Mouse (Mus musculus): ENCODE measurements around the gene Gpc2.

The Gpc2 gene

DNA sequence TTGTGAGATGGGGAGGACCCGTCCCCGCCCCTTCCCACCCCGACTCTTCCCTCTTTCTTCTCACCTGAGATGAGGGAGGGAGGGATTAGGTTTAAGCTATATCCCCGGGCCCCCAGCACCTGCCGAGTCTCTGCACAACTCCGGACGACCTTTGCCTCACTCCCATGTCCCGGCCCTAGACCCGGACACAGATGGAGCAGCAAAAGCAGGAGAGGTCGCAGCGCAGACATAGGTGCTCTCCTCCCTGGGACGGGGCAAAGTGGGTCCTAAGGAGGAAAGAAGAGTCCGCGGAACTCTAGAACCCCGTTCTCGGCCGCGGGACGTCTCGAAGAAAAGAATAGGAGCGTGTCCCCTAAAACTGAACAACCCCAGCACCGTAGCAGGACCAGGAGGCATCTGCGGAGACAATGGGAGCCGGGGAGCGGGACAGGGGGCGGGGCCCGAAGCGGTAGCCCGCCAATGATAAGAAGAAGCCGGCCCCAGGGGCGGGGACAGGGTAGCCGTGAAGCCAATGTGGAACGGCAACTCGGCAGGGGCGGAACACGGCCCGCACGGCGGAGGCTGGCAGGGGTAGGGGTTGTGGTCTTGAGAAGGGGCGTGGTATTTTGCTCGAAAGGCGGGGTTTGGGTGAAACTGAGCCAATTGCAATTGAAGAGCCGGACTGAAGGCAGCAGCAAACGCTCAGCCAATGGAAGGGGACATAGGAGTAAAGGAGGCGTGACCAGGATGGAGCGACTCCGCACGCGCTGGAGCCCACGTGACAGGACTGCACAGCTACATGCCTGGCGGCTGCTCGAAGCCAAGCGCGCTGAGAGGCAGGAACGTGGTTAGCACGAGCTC, at the start of gene Gpc2, which contains the start of the genes Gm43720 and Stag3:
Gpc2 (minus strand) TSS at position 421 of the 840 bp plus-strand sequence.
Gm43720 (minus strand) TSS at position 374 of the 840 bp plus-strand sequence.
Stag3 (plus strand) TSS at position 656 of the 840 bp plus-strand sequence.
- peak; percentile 93 for DNase-seq

DNA sequence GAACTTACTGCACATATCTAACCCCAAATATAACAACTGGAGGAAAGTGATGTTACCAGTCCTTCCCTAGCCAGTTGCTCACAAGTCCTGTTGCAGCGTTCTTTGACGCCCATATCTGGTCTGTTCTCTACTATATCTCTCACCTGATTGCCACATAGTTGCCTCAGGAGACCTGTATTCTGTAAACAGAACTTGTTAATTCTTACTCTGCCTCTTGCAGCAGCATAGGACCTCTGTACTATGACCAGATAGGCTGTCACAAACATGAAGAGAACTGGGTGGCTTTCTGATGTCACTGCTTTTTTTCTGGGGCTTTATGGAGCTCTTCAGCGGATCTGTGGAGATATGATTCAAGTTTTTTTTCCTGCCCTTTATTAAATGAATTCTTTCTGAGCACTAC, 33.0 kb upstream of the Gpc2 start:
- no peak for DNase-seq

DNA sequence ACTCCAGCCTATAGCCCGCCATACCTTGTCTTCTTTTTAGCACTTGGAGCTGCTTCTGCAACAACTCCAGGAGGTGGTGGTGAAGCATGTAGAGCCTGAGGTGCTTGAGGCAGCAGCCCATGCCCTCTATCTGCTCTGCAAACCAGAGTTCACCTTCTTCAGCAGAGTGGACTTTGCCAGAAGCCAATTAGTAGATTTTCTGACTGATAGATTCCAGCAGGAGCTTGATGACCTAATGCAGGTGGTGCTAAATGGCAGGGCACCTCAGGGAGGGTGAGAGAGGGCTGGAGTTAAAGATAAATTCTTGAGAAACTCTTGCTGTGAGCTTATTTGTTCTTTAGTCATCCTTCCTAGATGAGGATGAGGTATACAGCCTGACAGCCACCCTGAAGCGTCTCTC, 19.8 kb upstream of the Gpc2 start:
- DNase-seq = no peak

DNA sequence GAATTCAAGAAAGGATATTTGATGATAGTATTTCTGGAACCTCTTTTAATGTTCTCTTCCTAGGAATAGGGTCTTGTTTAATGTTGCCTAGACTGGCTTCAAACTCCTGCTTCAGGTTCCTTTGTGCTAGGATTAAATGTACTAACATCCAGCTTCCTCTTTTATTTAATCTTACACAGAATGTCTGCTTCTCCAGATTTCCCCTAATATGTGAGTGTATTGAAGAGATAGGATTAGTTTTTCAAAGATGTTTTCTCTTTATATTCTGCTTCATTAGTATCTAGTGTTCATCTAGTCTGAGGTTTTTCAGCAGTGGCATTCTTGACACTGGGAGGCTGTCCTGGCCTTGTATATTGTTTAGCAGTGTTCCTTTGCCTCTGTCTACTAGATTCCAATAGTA, 14.4 kb upstream of the Gpc2 start:
- DNase-seq = no peak

DNA sequence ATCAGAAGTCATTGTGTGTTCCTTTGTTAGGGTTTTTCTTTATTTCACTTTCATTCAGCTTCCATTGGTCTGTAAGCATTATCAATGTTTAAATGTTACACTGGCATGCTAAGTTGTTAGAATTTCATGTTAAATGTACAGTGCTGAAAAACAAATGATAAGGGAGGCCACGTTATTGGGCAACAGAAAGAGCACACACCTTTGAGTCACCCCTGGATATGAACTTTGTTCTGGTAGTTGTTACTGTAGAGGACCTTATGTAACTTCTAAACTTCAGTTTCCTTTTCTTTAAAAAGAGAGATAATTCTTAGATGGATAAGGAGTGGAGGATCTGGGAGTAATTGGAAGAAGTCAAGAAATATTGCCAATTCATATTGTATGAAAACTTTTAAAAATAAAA, 11.8 kb upstream of the Gpc2 start:
- no peak for DNase-seq

DNA sequence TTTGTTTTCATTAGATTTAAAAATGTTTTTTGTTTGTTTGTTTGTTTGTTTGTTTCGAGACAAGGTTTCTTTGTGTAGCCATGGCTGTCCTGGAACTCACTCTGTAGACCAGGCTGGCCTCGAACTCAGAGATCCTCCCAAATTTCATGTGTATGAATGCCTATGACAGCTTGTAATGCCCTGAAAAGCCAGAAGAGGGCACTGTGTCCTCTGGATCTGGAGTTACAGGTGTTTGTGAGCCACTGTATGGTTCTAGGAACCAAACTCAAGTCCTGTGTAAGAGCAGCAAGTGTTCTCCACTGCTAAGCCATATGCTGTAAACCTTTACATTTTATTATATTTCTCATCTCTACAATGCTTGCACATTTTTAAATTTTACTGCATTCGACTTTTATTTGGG, 8.1 kb upstream of the Gpc2 start:
- DNase-seq = peak; percentile 36

DNA sequence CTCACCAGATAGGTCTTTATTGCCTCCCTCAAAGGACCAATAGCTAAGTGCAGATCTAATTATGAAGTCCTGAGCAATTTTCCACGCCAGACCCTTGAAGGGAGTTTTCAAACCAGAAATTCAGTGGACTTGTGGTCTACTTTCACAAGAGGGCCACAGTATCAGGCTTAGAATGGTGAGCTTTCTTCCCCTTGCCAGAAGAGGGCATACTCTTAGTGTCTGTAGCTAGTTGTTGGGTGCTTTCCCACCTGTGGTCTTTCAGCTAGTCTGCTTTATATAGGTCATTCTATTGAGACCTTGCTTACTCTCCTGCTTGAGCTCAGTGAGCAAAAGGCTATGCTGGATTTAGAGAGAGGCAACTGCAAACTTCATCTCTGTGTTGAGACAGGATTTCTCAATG, 3.7 kb upstream of the Gpc2 start:
- DNase-seq = no peak

DNA sequence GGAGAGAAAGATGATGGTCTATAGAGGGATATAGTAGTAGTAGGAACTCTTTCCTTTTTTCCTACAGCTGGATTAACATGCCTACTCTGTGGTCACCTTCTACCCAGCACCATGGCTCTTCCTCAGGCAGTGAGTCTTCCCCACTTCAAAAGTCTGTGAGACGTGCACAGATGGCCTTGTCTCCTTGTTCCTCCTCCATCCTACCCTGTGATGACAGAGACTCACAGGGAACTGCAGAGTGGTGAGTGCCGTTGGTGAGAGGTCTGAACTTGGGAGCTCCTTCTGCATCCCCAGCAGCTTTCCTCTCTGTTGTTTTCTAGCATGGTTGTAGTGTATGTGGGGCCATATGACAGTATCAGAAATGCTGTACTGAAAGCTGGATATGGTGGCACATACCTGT, 2.0 kb upstream of the Gpc2 start:
- DNase-seq = no peak

DNA sequence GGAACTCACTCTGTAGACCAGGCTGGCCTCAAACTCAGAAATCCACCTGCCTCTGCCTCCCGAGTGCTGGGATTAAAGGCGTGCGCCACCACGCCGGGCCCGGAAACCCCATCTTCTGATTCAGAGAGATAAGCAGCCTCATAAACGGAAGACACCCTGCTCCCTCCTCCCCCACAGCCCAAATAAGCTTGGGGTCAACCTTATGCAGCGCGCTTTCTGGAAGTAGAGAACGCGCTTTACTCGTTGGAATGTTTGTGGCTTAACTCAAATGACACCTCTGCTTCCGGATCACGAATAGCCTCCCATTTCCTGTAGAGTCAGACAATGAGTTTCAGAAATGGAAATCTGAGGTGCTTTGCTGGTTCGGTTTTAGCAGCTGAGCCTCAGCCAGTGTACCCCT, 1.0 kb upstream of the Gpc2 start:
- no peak for DNase-seq

DNA sequence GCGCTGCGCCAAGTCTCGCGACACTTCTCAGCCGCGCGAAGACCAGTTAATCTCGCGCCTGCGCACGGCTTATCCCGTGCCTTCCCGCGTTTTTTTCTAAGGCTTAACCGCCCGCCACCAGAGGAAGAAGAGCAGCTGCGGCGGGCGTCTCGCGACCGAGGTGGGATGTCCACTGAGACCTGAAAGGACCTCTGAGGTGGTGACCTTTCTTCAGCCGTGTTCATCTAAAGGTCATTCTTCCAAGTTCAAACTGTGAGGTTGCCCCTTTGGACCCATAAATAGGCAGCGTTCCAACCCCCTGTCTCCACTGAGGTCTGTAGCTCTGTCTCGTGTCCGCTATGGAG, 592 bp upstream of the Gpc2 start:
- DNase-seq = no peak

DNA sequence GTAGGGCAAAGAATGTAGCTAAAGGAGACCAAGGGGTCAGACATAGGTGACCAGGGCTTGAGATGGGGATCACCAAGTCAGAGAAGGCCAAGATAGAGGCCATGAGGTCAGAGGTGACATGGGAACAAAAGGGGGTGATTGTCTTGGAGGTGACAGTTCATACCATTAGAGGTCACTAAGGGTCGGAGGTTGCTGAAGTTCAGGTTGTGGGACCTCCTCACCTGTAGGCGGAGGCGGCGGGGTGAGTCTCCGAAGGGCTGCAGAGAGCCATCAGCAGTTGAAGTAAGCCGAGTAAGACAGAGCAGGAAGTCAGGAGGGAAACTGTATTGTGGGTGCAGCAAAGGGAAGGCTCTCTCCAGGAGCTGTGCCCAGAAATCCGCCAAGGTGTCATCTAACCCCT, 1.8 kb downstream of the Gpc2 start:
- DNase-seq = no peak

DNA sequence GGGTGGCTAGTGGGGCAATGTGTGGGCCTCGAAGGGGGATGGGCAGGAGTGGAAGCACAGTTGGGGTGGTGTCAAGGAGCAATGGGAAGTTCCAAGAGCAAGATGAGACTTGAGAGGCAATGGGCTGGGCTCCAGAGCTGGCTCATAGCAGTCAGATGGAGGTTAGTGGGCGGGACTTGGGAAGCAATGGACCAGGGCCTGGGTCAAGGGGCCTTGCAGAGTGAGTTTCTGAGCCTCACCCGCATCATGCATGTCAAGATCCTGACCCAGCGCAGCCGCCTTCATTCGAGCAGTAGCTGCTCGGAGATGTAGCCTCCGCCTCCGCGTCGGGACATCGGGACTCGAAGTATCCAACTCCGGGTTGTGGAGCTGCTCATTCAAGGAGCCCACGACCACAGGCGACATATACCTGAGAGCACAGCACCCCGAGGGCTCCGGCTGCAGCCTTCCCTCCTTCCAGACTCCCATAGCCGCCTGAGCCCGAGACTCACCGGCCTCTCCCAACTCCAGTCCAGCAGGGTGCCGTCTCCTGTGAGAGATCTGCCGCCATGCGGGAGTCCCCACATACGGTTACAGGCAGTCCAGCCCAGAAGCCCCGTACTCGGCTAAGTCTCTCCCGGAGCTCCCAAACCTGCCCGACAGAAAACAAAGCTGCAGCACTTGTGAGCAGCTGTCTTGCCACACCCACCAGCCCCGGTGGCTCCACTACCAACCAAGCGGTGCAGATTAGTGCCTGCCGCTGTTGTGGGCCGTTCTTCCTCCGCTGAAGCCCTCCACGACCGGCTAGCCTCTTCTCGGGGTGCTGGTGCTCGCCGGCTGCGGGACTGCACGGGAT, 4.4 kb downstream of the Gpc2 start:
- no peak for DNase-seq

DNA sequence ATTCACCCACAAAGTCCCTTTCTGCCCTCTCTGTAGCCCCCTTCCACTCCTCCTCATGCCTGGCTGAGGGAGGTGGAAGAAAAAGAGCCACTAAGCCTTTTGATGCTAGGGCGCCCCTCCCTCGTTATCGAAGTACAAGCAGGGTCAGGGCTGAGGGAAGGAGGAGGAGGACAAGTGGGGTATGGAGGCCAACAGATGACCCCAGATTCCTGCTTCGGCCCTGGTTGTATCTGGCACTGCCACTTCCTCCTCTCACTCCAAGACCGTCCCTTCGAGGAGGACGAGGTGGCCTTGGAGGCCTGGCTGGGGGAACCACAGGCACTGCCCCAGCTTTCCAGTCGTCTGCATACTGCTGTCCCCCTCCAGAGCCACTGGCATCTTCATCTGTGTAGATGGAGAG, 5.6 kb downstream of the Gpc2 start:
- DNase-seq = no peak

DNA sequence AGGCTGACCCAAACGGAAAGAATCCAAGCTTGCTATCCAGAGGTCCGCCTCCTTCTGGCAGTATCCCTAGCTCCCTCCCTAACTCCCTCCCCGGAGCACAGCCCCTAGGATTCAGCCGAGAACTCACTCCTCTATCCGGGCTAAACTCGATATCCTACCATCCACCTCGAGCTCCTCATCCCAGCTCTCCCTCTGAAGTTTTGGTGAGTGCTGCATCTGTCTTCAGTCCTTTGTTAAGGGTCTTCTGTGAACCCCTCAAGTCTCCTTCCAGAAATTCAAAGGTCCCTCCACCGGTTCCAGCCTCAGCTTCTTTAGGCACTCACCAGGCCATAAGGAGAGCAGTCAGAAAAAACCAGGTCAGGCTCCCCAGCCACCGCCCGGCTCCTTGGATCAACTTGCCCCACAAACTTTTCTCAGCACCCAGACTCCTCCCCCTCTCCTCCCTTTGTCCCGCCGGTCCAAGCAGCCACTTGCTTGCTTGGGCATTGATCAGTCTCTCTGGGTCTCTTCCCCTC, 7.3 kb downstream of the Gpc2 start, which contains the start of gene Gal3st4:
Gal3st4 (minus strand) TSS at position 432 of the 515 bp plus-strand sequence.
- DNase-seq = no peak

DNA sequence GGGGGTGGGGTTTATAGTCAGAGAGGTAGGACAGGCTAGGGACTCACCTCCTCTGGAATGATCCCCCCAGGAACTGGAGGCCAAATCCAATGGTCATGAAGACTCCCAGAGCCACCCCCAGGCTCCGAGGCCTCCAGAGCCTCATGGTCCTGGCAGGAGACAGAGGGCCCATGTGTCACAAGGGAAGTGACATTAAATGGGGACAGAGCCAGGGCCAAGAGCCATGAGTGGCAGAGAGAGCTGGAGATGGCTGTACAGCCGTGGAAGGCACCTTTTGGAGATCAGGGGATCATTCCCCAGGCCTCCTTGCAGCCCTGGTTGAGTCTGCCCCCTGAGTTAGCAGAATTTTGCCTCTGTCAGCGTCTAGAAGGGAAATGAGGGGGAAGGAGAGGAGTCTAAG, 8.6 kb downstream of the Gpc2 start:
- DNase-seq = no peak

DNA sequence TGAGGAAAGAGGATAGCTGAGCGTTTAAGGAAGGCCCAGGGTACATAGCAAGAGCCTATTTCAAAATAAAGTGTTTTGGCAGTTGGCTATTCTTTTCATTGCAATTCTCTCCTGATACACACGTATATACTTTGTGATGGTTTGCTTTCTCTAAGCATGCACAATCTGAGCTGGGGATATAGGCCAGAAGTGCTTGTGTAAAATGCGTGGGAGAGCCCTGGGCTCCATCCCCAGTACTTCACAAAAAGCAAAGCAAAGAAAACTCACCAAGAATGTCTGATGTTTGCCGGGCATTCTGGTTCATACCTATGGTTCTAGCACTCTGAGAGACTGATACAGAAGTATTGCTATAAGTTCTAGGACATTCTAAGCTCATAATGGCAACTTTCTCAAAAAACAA, 10.8 kb downstream of the Gpc2 start:
- no peak for DNase-seq

DNA sequence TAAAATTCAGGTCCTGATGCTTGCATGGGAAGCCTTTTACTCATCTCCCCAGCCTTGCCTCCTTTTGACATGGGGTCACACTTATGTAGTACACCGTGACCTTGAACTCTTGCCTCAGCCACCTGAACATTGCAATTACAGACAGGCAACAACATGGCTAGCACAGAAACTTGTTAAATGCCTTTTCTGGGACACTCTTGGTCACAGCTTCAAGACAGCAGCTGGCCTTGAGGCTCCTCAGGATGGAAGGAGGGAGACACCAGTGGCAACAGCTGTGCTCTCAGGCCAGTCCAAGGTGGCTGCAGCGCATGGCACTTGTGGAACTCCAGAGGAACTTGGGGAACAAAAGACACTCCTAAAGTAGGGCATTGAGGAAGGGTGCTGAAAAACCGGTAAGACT, 12.7 kb downstream of the Gpc2 start:
- DNase-seq = no peak

DNA sequence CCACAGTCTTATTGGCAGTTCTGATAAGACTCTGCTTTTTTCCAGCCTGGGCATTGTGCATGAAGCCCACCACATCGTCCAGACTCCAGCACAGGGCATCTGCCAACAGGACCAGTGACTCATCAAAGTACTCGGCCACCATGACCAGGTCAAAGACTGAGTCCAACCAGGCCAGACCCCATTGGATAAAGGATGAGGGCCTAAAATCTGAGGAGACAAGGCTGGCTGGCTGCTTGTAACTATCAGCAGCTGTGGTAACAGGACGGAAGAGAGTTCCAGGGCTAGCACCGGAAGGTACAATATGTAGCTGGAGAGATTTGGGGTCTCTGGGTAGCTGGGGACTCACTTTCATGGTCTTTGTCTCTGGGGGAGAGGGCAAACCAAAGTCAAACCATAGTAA, 14.1 kb downstream of the Gpc2 start:
- DNase-seq = no peak

DNA sequence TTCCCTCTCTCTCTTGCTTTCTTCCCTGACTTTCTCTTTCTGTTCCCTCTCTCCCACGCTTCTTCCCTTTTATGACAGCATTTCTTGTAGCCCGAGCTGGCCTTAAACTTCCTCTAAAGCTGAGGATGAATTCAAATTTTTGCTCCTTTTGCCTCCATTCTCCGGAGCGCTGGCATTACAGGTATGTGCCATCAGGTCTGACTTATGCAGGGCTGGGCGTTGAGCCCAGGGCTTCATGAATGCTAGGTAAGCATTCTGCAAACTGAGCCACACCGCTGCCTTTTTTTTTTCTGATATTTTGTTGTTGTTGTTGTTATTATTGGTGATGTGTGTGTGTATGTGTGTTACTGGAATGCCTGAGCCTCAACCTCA, 15.6 kb downstream of the Gpc2 start:
- DNase-seq = no peak

DNA sequence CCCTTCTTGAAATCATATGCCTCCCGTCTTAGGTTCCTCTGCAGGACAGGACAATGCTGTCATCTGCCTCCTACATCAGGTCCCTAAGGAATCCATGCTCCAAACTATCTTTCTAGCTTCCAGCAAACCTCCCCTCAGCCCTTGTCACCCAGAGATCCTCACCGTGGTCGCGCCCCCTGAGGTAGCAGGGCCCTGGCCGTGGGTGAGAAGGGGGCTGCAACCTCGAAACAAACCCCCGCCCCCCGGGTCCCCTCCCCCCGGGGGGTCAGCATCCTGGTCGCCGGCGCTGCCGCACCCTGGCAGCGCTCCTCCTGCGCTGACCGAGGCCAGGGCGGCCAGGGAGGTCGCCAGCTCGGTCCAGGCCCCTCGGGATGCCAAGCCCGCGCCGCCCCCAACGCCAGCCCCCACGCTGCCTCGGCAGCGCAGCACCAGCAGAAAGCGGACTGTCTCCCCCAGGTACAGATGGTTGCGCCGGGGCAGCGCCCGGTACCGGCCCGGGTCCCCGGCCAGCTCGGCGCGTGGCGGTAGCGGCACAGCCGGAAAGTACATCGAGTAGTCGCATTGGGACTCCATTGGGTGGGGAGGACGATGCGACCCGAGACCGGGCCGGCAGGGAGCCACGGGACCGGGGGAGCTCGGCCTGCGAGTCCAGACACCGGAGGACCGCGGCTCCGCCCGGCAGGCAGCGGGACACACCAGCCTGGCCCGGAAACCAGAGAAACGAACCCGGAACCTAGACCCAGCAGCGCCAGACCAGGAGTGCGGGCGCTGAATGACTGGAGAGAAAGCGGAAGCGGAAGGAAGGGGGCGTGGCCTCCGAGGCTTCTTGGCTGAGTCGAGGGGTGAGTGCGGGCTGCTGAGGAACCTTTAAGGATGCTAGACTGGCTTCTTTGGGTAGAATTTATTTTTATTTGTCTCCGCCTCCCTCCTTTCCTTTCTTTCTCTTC, 16.3 kb downstream of the Gpc2 start, which contains the start of gene BC037034:
BC037034 (minus strand) TSS at position 774 of the 947 bp plus-strand sequence.
- peak; percentile 93 for DNase-seq

DNA sequence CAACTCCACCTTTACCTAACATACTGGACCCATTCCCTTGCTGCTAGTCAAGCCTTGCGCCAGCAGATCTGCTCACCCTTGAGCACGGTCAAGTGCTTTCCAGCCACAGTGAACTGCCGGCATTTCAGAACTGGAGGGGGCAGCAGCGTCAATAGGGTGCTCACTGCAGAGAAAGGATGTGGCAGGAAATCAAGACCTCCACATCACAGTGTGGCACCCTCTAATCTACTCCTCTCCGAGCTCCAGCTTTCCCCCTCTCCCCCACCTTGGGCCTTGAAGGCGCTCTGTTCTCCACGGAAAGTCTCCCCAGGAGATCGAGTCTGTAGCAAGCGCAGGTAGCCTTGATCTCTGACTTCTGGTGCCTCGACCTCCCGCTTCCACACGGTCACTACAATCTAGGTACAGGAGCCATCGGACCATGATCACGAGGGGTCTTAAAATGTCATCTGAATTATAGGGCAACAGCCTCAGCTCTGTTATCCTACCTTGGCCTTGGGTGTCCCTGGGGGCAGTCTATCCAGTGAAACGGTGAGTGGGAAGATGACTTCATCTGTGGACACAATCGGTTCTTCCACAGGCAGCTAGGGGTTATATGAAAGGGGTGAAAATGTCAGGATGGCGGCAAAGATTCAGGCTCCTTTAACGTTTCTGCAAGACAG, 17.1 kb downstream of the Gpc2 start:
- peak; percentile 27 for DNase-seq

DNA sequence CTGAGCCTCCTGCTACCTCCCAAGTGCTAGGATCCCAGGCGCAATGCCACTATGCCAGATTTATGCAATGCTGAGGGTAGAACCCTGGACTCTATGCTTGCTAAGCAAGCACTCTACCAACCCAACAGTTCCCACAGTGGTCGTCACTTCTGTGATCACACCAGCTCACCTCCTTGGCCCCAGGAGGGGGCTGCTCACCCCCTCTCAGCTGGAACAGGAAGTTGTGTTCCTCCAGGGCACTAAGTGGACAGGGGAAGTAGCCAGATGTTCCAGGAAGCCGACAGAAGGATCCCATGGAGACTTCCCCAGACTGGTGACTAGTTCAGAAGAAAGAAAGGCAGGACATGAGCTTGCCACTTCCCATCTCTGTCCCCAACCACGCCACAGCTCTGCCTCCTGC, 17.8 kb downstream of the Gpc2 start:
- DNase-seq = peak; percentile 3
